9 mouse cellular contexts compared by ENCODE assay signal in genomic region chr2:30759858-30760547, GRCm38 (mm10). TPM values are rescaled to one million over a fixed set of nuclear protein-coding genes. Genes with fewer than 3 reads are reported as not detected.
DNase-seq lines count a peak whose midpoint lies in the region; ATAC-seq and TF ChIP-seq lines count a peak whose summit lies in the region.
"Had no signal": no experiment of that assay in that cellular context is flagged by ENCODE, and none has a peak within 500 bp of the region (broad histone marks: within the 10 kb centered on the region; RNA-seq: fewer than 3 reads in every experiment).

No protein-coding gene starts in this region.

- TF ChIP-seq POLR2A in ES-Bruce4 (IDR thresholded peaks at IDR 0.05; ENCODE audit: insufficient read depth, low read length), result no peak

- no peak for DNase-seq in forebrain, embryonic 11.5 days (ENCODE audit: low spot score)
- no peak for DNase-seq in forebrain, embryonic 14.5 days (ENCODE audit: low spot score)
- DNase-seq in gastrocnemius, postnatal 14 days, result no peak
- DNase-seq in layer of hippocampus, adult 9-10 months (ENCODE audit: low spot score), result no peak
- DNase-seq in spleen, postnatal 36 days (ENCODE audit: low spot score in 2 of 2), result no peak
- DNase-seq: cerebellum, postnatal 25 days had no signal

- WGBS in forebrain, embryonic 11.5 days, result 31% methylated on average over 10 of the region's 10 CpGs
- 39% methylated on average over 10 of the region's 10 CpGs for WGBS in forebrain, embryonic 13.5 days
- WGBS in forebrain, embryonic 14.5 days, result 50% methylated on average over 10 of the region's 10 CpGs
- 57% methylated on average over 10 of the region's 10 CpGs for WGBS in limb, embryonic 13.5 days

- peaks cover 3% of the 10 kb centered on the region; the same call in 1 of the 2 replicates for H3K9me3 ChIP-seq in forebrain, embryonic 11.5 days (ENCODE audit: control insufficient read depth, low read length)
- H3K9me3 ChIP-seq in forebrain, embryonic 13.5 days (replicated peaks), result peaks cover 13% of the 10 kb centered on the region
- H3K9me3 ChIP-seq in ES-Bruce4 (replicated peaks; ENCODE audit: control insufficient read depth, insufficient read depth, low read length, poor library complexity, severe bottlenecking), result 0 out of 2 replicates have a peak, but pooled peaks cover 4% of the 10 kb centered on the region
- peaks cover 5% of the 10 kb centered on the region; the same call in 1 of the 2 replicates for H3K9me3 ChIP-seq in forebrain, embryonic 14.5 days (replicated peaks; ENCODE audit: control insufficient read depth, low read length)
- peaks cover 19% of the 10 kb centered on the region; the same call in 1 of the 2 replicates for H3K9me3 ChIP-seq in limb, embryonic 13.5 days

- H3K36me3 ChIP-seq in forebrain, embryonic 11.5 days (ENCODE audit: control insufficient read depth, insufficient read depth, low read length), result no peaks in the 10 kb centered on the region
- H3K36me3 ChIP-seq in forebrain, embryonic 13.5 days (ENCODE audit: poor library complexity, severe bottlenecking), result peaks cover 4% of the 10 kb centered on the region; the same call in 1 of the 2 replicates
- H3K36me3 ChIP-seq in ES-Bruce4 (ENCODE audit: control insufficient read depth, insufficient read depth, low read length, poor library complexity, severe bottlenecking), result no peaks in the 10 kb centered on the region
- H3K36me3 ChIP-seq in forebrain, embryonic 14.5 days (ENCODE audit: control insufficient read depth, insufficient read depth, low read length), result no peaks in the 10 kb centered on the region
- no peaks in the 10 kb centered on the region for H3K36me3 ChIP-seq in limb, embryonic 13.5 days

- H3K4me2 ChIP-seq in forebrain, embryonic 11.5 days (ENCODE audit: low read depth, low read length, severe bottlenecking), result no peak overlapping the region
- H3K4me2 ChIP-seq in forebrain, embryonic 13.5 days, result no peak overlapping the region
- no peak overlapping the region for H3K4me2 ChIP-seq in forebrain, embryonic 14.5 days (ENCODE audit: low read length)
- H3K4me2 ChIP-seq in limb, embryonic 13.5 days (replicated peaks), result no peak overlapping the region

- 0 out of 2 replicates have a peak overlapping the region, but pooled peaks have one; percentile 16 for H3K9ac ChIP-seq in forebrain, embryonic 11.5 days (ENCODE audit: low read length)
- H3K9ac ChIP-seq in forebrain, embryonic 13.5 days, result no peak overlapping the region
- no peak overlapping the region for H3K9ac ChIP-seq in ES-Bruce4 (ENCODE audit: low read depth, poor library complexity, severe bottlenecking)
- no peak overlapping the region for H3K9ac ChIP-seq in forebrain, embryonic 14.5 days (ENCODE audit: low read length)
- H3K9ac ChIP-seq in limb, embryonic 13.5 days, result no peak overlapping the region

- ATAC-seq in forebrain, embryonic 11.5 days (replicated peaks; ENCODE audit: low FRiP score), result no peak
- no peak for ATAC-seq in forebrain, embryonic 13.5 days
- no peak for ATAC-seq in forebrain, embryonic 14.5 days
- ATAC-seq in limb, embryonic 13.5 days (ENCODE audit: low FRiP score, low read depth), result no peak

- intact Hi-C loops in gastrocnemius, postnatal 14 days (cut with DNase I; ENCODE audit: low total_unique reads), result no loop called here

- no peaks in the 10 kb centered on the region for H3K27me3 ChIP-seq in forebrain, embryonic 11.5 days (ENCODE audit: control insufficient read depth, insufficient read depth, low read length)
- H3K27me3 ChIP-seq in forebrain, embryonic 13.5 days, result no peaks in the 10 kb centered on the region
- H3K27me3 ChIP-seq in ES-Bruce4 (ENCODE audit: control insufficient read depth, insufficient read depth, low read length, poor library complexity, severe bottlenecking), result no peaks in the 10 kb centered on the region
- no peaks in the 10 kb centered on the region for H3K27me3 ChIP-seq in forebrain, embryonic 14.5 days (replicated peaks; ENCODE audit: control insufficient read depth, insufficient read depth, low read length)
- H3K27me3 ChIP-seq in limb, embryonic 13.5 days, result no peaks in the 10 kb centered on the region

- no peak for TF ChIP-seq CTCF in ES-Bruce4 (IDR thresholded peaks at IDR 0.05; ENCODE audit: low read depth, low read length)

- peak overlapping the region; percentile 95; the same call in 1 of the 2 replicates for H3K27ac ChIP-seq in forebrain, embryonic 11.5 days (ENCODE audit: low read depth, low read length)
- H3K27ac ChIP-seq in forebrain, embryonic 13.5 days, result no peak overlapping the region
- H3K27ac ChIP-seq in ES-Bruce4 (ENCODE audit: insufficient read depth, low read length), result peak overlapping the region; percentile 82
- 0 out of 2 replicates have a peak overlapping the region, but pooled peaks have one; percentile 27 for H3K27ac ChIP-seq in forebrain, embryonic 14.5 days (ENCODE audit: low read depth, low read length)
- peak overlapping the region; percentile 97; the same call in 1 of the 2 replicates for H3K27ac ChIP-seq in limb, embryonic 13.5 days

- peaks cover 26% of the 10 kb centered on the region for H3K4me1 ChIP-seq in forebrain, embryonic 11.5 days (replicated peaks; ENCODE audit: control insufficient read depth, insufficient read depth, low read length)
- peaks cover 33% of the 10 kb centered on the region for H3K4me1 ChIP-seq in forebrain, embryonic 13.5 days
- H3K4me1 ChIP-seq in ES-Bruce4 (ENCODE audit: control insufficient read depth, insufficient read depth, low read length), result peaks cover 18% of the 10 kb centered on the region
- peaks cover 19% of the 10 kb centered on the region for H3K4me1 ChIP-seq in forebrain, embryonic 14.5 days (ENCODE audit: control insufficient read depth, insufficient read depth, low read length)
- peaks cover 32% of the 10 kb centered on the region for H3K4me1 ChIP-seq in limb, embryonic 13.5 days

- TF ChIP-seq EP300 in ES-Bruce4 (IDR thresholded peaks at IDR 0.05; ENCODE audit: insufficient read depth, low read depth, low read length), result peak; percentile 95

- H3K4me3 ChIP-seq in forebrain, embryonic 11.5 days (ENCODE audit: low read depth, low read length), result no peak overlapping the region
- no peak overlapping the region for H3K4me3 ChIP-seq in forebrain, embryonic 13.5 days
- no peak overlapping the region for H3K4me3 ChIP-seq in ES-Bruce4 (ENCODE audit: low read depth, low read length)
- H3K4me3 ChIP-seq in forebrain, embryonic 14.5 days (ENCODE audit: low read depth, low read length), result no peak overlapping the region
- H3K4me3 ChIP-seq in limb, embryonic 13.5 days, result no peak overlapping the region

RNA-seq across cellular contexts. Expression of gene 1700001O22Rik, which starts 43.5 kb away (rescaled TPM):
- polyA plus RNA-seq in forebrain, embryonic 11.5 days (2014; fragmentation: Nextera tagmentation; extraction: Ambion mirVana), result 4.2 and 4.6 TPM in 2 replicates
- 3.8 and 4.5 TPM in 2 replicates for polyA plus RNA-seq in forebrain, embryonic 13.5 days (2015; fragmentation: Nextera tagmentation; extraction: Ambion mirVana)
- polyA plus RNA-seq in ES-Bruce4 (2011; ENCODE audit: insufficient read depth, insufficient read length, low read depth, missing spikeins), result 2.2 and 2.4 TPM in 2 replicates
- 2.4 and 2.7 TPM in 2 replicates for polyA plus RNA-seq in forebrain, embryonic 14.5 days (2014; fragmentation: Nextera tagmentation; extraction: Ambion mirVana)
- polyA plus RNA-seq in limb, embryonic 13.5 days (2015; fragmentation: Nextera tagmentation; extraction: Ambion mirVana), result 3.2 and 3.4 TPM in 2 replicates
- total RNA-seq in gastrocnemius, postnatal 14 days (2021), result under 1 TPM; 0.44 to 0.45 TPM

RNA-seq across cellular contexts. Expression of gene Ntmt1, which starts 47.6 kb away (rescaled TPM):
- polyA plus RNA-seq in forebrain, embryonic 11.5 days (2014; fragmentation: Nextera tagmentation; extraction: Ambion mirVana), result 102 and 118 TPM in 2 replicates
- 120 and 127 TPM in 2 replicates for polyA plus RNA-seq in forebrain, embryonic 13.5 days (2015; fragmentation: Nextera tagmentation; extraction: Ambion mirVana)
- polyA plus RNA-seq in ES-Bruce4 (2011; ENCODE audit: insufficient read depth, insufficient read length, low read depth, missing spikeins), result 42.6 and 46.3 TPM in 2 replicates
- 128 and 139 TPM in 2 replicates for polyA plus RNA-seq in forebrain, embryonic 14.5 days (2014; fragmentation: Nextera tagmentation; extraction: Ambion mirVana)
- 98.1 and 104 TPM in 2 replicates for polyA plus RNA-seq in limb, embryonic 13.5 days (2015; fragmentation: Nextera tagmentation; extraction: Ambion mirVana)
- 10 to 100 TPM; 17.0 to 20.8 TPM for total RNA-seq in gastrocnemius, postnatal 14 days (2021)
